Mouse (Mus musculus) ES-E14 (cell line): ENCODE measurements at regions not wholly inside any gene's neighbourhood (a gene's known extent, or its start where the extent isn't known, plus 50 kb on each side); places are given as distances from the start of the nearest gene placed in this dataset.

ENCODE experiments used
- CHD2 ChIP-seq: IDR thresholded peaks from 2 replicates; pipeline ENCODE4 v1.6.1; 2014; ENCODE audit warnings: mild to moderate bottlenecking, low read depth, low read length, inconsistent platforms
- MAFK ChIP-seq: IDR thresholded peaks from 2 replicates; pipeline ENCODE4 v1.6.1; 2014; ENCODE audit warnings: mild to moderate bottlenecking, low read depth, low read length, inconsistent platforms; ENCODE audit not compliant: insufficient read depth
- ZC3H11A ChIP-seq: IDR thresholded peaks from 2 replicates; pipeline ENCODE4 v1.6.1; 2012; ENCODE audit warnings: low read depth, mild to moderate bottlenecking, inconsistent platforms, low read length, borderline replicate concordance
- ZNF384 ChIP-seq: IDR thresholded peaks from 2 replicates; pipeline ENCODE4 v1.6.1; 2012; ENCODE audit warnings: low read depth, low read length, inconsistent platforms

DNA sequence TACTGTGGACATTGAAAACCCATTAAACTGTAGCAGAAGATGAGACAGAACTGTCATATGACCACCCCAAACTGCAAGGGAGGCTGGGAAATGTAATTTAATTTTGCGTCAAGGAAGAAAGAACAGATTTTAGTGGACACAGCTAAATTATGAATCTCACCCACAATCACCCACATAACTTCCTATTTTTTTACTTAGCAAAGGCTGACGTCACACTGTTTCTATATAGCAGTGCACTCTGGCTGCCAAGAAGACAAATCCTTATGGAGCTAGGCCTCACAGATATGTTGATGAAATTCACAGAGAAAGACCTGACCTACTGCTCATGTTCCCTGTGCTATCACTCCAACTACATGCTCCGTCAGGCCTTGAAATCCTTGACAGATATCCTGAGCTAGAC, 118.5 kb upstream of the Lmo4 start:
- TF ChIP-seq CHD2 (no peak), MAFK (no peak), ZC3H11A (no peak), ZNF384 (no peak)
